Mouse (Mus musculus): ENCODE measurements around the gene Vmn2r27. TPM values are rescaled to one million over a fixed set of nuclear protein-coding genes. Genes with fewer than 3 reads are reported as not detected.

Gene Vmn2r27
- total and polyA plus RNA-seq, 3 experiments, result not detected

DNA sequence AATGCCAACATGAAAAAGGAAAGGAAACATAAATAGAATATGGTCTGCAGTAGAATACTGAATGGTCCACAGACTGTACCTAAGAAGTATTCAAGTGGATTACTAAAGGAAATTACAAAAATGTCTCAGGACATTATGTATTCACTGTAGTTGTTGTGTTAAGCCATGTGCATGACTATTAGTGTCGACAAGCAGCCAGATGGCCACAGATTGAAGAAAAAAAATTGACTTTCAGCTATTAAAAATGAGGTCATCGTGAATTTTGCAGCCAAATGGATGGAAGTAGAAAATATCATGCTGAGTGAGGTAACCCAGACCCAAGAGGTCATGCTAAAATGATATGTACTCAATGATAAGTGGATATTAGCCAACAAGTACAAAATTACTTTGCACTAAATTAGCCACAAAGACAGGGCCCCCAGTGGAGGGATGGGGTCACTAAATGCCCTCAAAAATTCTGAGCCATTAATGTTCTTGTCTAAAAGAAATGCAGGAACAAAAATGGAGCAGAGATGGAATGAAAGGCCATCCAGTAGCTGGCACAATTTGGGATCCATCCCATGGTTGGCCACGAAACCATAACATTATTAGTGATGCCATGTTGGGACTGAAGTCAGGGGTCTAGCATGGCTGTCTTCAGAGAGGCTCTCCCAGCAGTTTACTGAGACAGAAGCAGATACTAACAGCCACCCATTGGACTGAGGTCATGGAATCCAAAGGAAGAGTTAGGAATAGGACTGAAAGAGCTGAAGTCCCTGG, 63.0 kb downstream of the Vmn2r27 start:
- Histone ChIP-seq H3K4me2 (ENCODE audit: insufficient read depth, low read depth, poor library complexity, severe bottlenecking) (no peak overlapping the region), H3K9me3 (replicated peaks; ENCODE audit: low read length) (no peaks in the 10 kb centered on the region), H3K27ac (ENCODE audit: insufficient read depth, low read depth) (no peak overlapping the region), H3K36me3 (replicated peaks in 1 of 2; ENCODE audit: control insufficient read depth in 1 of 2, insufficient read depth in 1 of 2, low read length in 1 of 2) (no peaks in the 10 kb centered on the region), H3K9ac (ENCODE audit: insufficient read depth, low read depth) (no peak overlapping the region), H3K4me3 (replicated peaks in 1 of 3; ENCODE audit: low read depth in 2 of 3, low read length in 2 of 3, poor library complexity in 1 of 3) (no peak overlapping the region), H3K79me2 (replicated peaks; ENCODE audit: control insufficient read depth, extremely low read depth, insufficient read depth, poor library complexity, severe bottlenecking) (no peaks in the 10 kb centered on the region), H3K27me3 (replicated peaks) (peaks cover 28% of the 10 kb centered on the region), H3K4me1 (ENCODE audit: control insufficient read depth in 1 of 2, insufficient read depth in 2 of 2) (no peaks in the 10 kb centered on the region)
- TF ChIP-seq ZKSCAN1 (IDR thresholded peaks at IDR 0.05; ENCODE audit: borderline replicate concordance, low read depth, low read length), result no peak
- no peak for TF ChIP-seq JUN (IDR thresholded peaks at IDR 0.05; ENCODE audit: insufficient read depth, low read depth, low read length)
- TF ChIP-seq CTCF (conservative IDR thresholded peaks at IDR 0.05 in 1 of 2, IDR thresholded peaks at IDR 0.05 in 1 of 2; ENCODE audit: low read depth in 2 of 2, low read length in 2 of 2), result no peak
- TF ChIP-seq USF2 (conservative IDR thresholded peaks at IDR 0.05; ENCODE audit: low read depth, low read length), result no peak
- no peak for TF ChIP-seq TBP (conservative IDR thresholded peaks at IDR 0.05; ENCODE audit: low read depth, low read length)
- TF ChIP-seq JUND (conservative IDR thresholded peaks at IDR 0.05; ENCODE audit: low read depth, low read length), result no peak
- no peak for TF ChIP-seq SIN3A (IDR thresholded peaks at IDR 0.05; ENCODE audit: low read length)
- no peak for TF ChIP-seq HCFC1 (IDR thresholded peaks at IDR 0.05; ENCODE audit: low read depth, low read length)
- no peak for TF ChIP-seq SMC3 (IDR thresholded peaks at IDR 0.05; ENCODE audit: low read depth, low read length)
- dilution Hi-C loops (cut with MboI; ENCODE audit: extremely low pct_ligation_motif_present, extremely low pct_unique_long_range_greater_than_20kb, low sequenced_read_pairs) (no loop called here), in situ Hi-C loops (cut with MboI; ENCODE audit: low pct_ligation_motif_present, low pct_unique_long_range_greater_than_20kb, low sequenced_read_pairs) (no loop called here)
- no peak for DNase-seq (ENCODE audit: extremely low read depth)

DNA sequence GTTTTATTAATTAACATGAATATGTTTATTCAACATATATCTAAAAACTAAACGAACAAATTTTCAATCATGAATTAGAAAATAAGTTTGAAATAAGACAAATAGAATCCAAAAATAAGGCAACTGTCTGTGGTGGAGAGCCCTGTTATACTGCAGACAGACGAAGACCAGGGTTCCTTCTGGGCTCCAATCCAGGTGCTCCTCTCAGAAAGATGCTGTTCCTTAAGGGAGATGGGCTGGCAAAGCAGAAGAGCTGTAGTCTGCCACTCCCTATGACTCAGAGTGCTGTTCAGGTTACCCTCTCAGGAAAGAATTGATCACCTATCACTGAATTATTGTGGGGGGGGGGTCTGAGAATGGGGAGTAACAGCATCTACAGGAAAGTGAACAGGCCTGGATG, 65.1 kb downstream of the Vmn2r27 start:
- Histone ChIP-seq H3K9ac (ENCODE audit: insufficient read depth, low read depth) (no peak overlapping the region), H3K4me2 (ENCODE audit: insufficient read depth, low read depth, poor library complexity, severe bottlenecking) (no peak overlapping the region), H3K36me3 (replicated peaks in 1 of 2; ENCODE audit: control insufficient read depth in 1 of 2, insufficient read depth in 1 of 2, low read length in 1 of 2) (no peaks in the 10 kb centered on the region), H3K4me1 (ENCODE audit: control insufficient read depth in 1 of 2, insufficient read depth in 2 of 2) (no peaks in the 10 kb centered on the region), H3K4me3 (replicated peaks in 1 of 3; ENCODE audit: low read depth in 2 of 3, low read length in 2 of 3, poor library complexity in 1 of 3) (no peak overlapping the region), H3K27me3 (replicated peaks) (peaks cover 29% of the 10 kb centered on the region), H3K79me2 (replicated peaks; ENCODE audit: control insufficient read depth, extremely low read depth, insufficient read depth, poor library complexity, severe bottlenecking) (no peaks in the 10 kb centered on the region), H3K9me3 (replicated peaks; ENCODE audit: low read length) (no peaks in the 10 kb centered on the region), H3K27ac (ENCODE audit: insufficient read depth, low read depth) (no peak overlapping the region)
- dilution Hi-C loops (cut with MboI; ENCODE audit: extremely low pct_ligation_motif_present, extremely low pct_unique_long_range_greater_than_20kb, low sequenced_read_pairs), result no loop called here
- in situ Hi-C loops (cut with MboI; ENCODE audit: low pct_ligation_motif_present, low pct_unique_long_range_greater_than_20kb, low sequenced_read_pairs), result no loop called here
- TF ChIP-seq ZC3H11A (IDR thresholded peaks at IDR 0.05; ENCODE audit: low read depth, low read length) (no peak), ELF1 (IDR thresholded peaks at IDR 0.05; ENCODE audit: low read depth, low read length) (no peak), SMC3 (IDR thresholded peaks at IDR 0.05; ENCODE audit: low read depth, low read length) (no peak), MAZ (IDR thresholded peaks at IDR 0.05; ENCODE audit: low read depth, low read length) (no peak), PAX5 (IDR thresholded peaks at IDR 0.05; ENCODE audit: low read length) (no peak), MXI1 (IDR thresholded peaks at IDR 0.05; ENCODE audit: low read depth, low read length) (no peak), MAX (IDR thresholded peaks at IDR 0.05; ENCODE audit: low read length) (no peak), MAFK (IDR thresholded peaks at IDR 0.05; ENCODE audit: insufficient replicate concordance, low read length) (no peak), POLR2AphosphoS2 (IDR thresholded peaks at IDR 0.05; ENCODE audit: low read depth, low read length) (no peak), IRF4 (IDR thresholded peaks at IDR 0.05; ENCODE audit: low read depth, low read length) (no peak), POLR2A (IDR thresholded peaks at IDR 0.05; ENCODE audit: low read depth, low read length) (no peak), GABPA (IDR thresholded peaks at IDR 0.05; ENCODE audit: insufficient replicate concordance, low read depth, low read length) (no peak), ETS1 (conservative IDR thresholded peaks at IDR 0.05; ENCODE audit: low read depth, low read length) (no peak), MEF2A (IDR thresholded peaks at IDR 0.05; ENCODE audit: borderline replicate concordance, low read depth, low read length) (no peak), CHD1 (IDR thresholded peaks at IDR 0.05; ENCODE audit: low read depth, low read length) (no peak), ZMIZ1 (IDR thresholded peaks at IDR 0.05; ENCODE audit: low read depth, low read length) (no peak), NRF1 (IDR thresholded peaks at IDR 0.05; ENCODE audit: low read depth, low read length) (no peak), NELFE (IDR thresholded peaks at IDR 0.05; ENCODE audit: low read depth, low read length) (no peak), E2F4 (IDR thresholded peaks at IDR 0.05; ENCODE audit: insufficient replicate concordance, low read depth, low read length) (no peak)
- no peak for DNase-seq (ENCODE audit: extremely low read depth)
